Mouse (Mus musculus) midbrain, embryonic 10.5 days (tissue): Measurements from ENCODE around the gene Stxbp3. TPM values are rescaled to one million over a fixed set of nuclear protein-coding genes. Genes with fewer than 3 reads are reported as not detected.
"Not testable (repeated sequence)": the region's sequence is repeated elsewhere in the genome, so short reads cannot be mapped to it uniquely, and the experiment has no call there.

Source experiments
- DNase-seq: peaks from one replicate; pipeline ENCODE4 v3.0.0-alpha.2; 2017; ENCODE audit warnings: low spot score
- H3K27ac ChIP-seq: fragments of 300-500 bp; sonication (generic); replicated peaks from 2 replicates; pipeline ENCODE4 v1.5.1; 2016; ENCODE audit warnings: mild to moderate bottlenecking
- H3K27me3 ChIP-seq: fragments of 300-500 bp; sonication (generic); 2 replicates; pipeline ENCODE4 v1.6.1; 2016; ENCODE audit warnings: low read depth, mild to moderate bottlenecking; ENCODE audit not compliant: poor library complexity, severe bottlenecking
- H3K36me3 ChIP-seq: fragments of 300-500 bp; sonication (generic); 2 replicates; pipeline ENCODE4 v1.6.1; 2016; ENCODE audit warnings: mild to moderate bottlenecking, moderate library complexity
- H3K4me1 ChIP-seq: fragments of 300-500 bp; sonication (generic); 2 replicates; pipeline ENCODE4 v1.6.1; 2016
- H3K4me3 ChIP-seq: fragments of 300-500 bp; sonication (generic); 2 replicates; pipeline ENCODE4 v1.5.1; 2016; ENCODE audit warnings: mild to moderate bottlenecking, moderate library complexity
- H3K9me3 ChIP-seq: fragments of 300-500 bp; sonication (generic); replicated peaks from 2 replicates; pipeline ENCODE4 v1.6.1; 2016; ENCODE audit warnings: mild to moderate bottlenecking
- WGBS: fragments of 180-500 bp; shearing (Covaris S2); methylation state at CpG from one replicate; pipeline ENCODE4 v1.1.7; 2016; 5-methylcytosine and 5-hydroxymethylcytosine counted together
- polyA plus RNA-seq: library from polyadenylated mRNA; unstranded; fragments of >200 nt; fragmentation: Nextera tagmentation; extraction: Ambion mirVana; gene quantifications from 2 replicates; pipeline ENCODE4 v1.2.1, GENCODE M21; 2016

Gene Stxbp3
- 24.1 and 26.7 TPM in 2 replicates for polyA plus RNA-seq

GRCm38 (mm10) chr3:108840000-108840715, at the start of gene Stxbp3:
Gene Stxbp3 (minus strand): TSS chr3:108840526.
- H3K27ac ChIP-seq, result peak within 1 kb of the TSS; percentile 89
- DNase-seq, result peak; percentile 97
- under 1% methylated on average over 56 of the region's 56 CpGs for WGBS
- H3K36me3 ChIP-seq, result no peaks in the 10 kb centered on the region
- peaks cover 13% of the 10 kb centered on the region for H3K4me1 ChIP-seq
- H3K4me3 ChIP-seq, result peak within 1 kb of the TSS; percentile 82
- H3K9me3 ChIP-seq, result no peaks in the 10 kb centered on the region
- H3K27me3 ChIP-seq, result no peaks in the 10 kb centered on the region

- peaks cover 20% of the 10 kb centered on the region for H3K4me1 ChIP-seq
- DNase-seq, result no peak
- no peaks in the 10 kb centered on the region for H3K27me3 ChIP-seq
- no peaks in the 10 kb centered on the region for H3K9me3 ChIP-seq
- no peak within 1 kb of the TSS for H3K4me3 ChIP-seq
- H3K27ac ChIP-seq, result no peak within 1 kb of the TSS
- H3K36me3 ChIP-seq, result no peaks in the 10 kb centered on the region
- WGBS, result 89% methylated on average over 1 of the region's 1 CpGs
Measured at GRCm38 (mm10) chr3:108889908-108890307, 49.6 kb upstream of the Stxbp3 start, which contains the start of gene Fndc7. Gene Fndc7 (minus strand): TSS chr3:108890008.

GRCm38 (mm10) chr3:108887618-108887975, 47.3 kb upstream of the Stxbp3 start:
- WGBS, result 90% methylated on average over 3 of the region's 3 CpGs
- Histone ChIP-seq H3K27me3 (no peaks in the 10 kb centered on the region), H3K27ac (no peak overlapping the region), H3K36me3 (no peaks in the 10 kb centered on the region), H3K9me3 (no peaks in the 10 kb centered on the region), H3K4me3 (no peak overlapping the region), H3K4me1 (peaks cover 20% of the 10 kb centered on the region)
- DNase-seq, result no peak

- H3K27me3 ChIP-seq, result no peaks in the 10 kb centered on the region
- WGBS, result 66% methylated on average over 12 of the region's 12 CpGs
- DNase-seq, result no peak
- 0 out of 2 replicates have a peak overlapping the region, but pooled peaks have one; percentile 23 for H3K27ac ChIP-seq
- H3K4me1 ChIP-seq, result peaks cover 20% of the 10 kb centered on the region
- H3K36me3 ChIP-seq, result no peaks in the 10 kb centered on the region
- no peak overlapping the region for H3K4me3 ChIP-seq
- no peaks in the 10 kb centered on the region for H3K9me3 ChIP-seq
Measured at GRCm38 (mm10) chr3:108886934-108887617, 46.8 kb upstream of the Stxbp3 start.

- Histone ChIP-seq H3K4me1 (peaks cover 24% of the 10 kb centered on the region), H3K4me3 (peak overlapping the region; percentile 4; the same call in 1 of the 2 replicates), H3K27me3 (no peaks in the 10 kb centered on the region), H3K27ac (peak overlapping the region; percentile 73), H3K36me3 (no peaks in the 10 kb centered on the region), H3K9me3 (no peaks in the 10 kb centered on the region)
- 53% methylated on average over 9 of the region's 9 CpGs for WGBS
- DNase-seq, result peak; percentile 29
Measured at GRCm38 (mm10) chr3:108885686-108886530, 45.6 kb upstream of the Stxbp3 start.

GRCm38 (mm10) chr3:108884706-108885289, 44.5 kb upstream of the Stxbp3 start:
- Histone ChIP-seq H3K36me3 (no peaks in the 10 kb centered on the region), H3K4me3 (no peak overlapping the region), H3K27ac (peak overlapping the region; percentile 38; the same call in 1 of the 2 replicates), H3K4me1 (peaks cover 26% of the 10 kb centered on the region), H3K9me3 (no peaks in the 10 kb centered on the region), H3K27me3 (no peaks in the 10 kb centered on the region)
- 64% methylated on average over 8 of the region's 8 CpGs for WGBS
- DNase-seq, result no peak

- H3K27me3 ChIP-seq, result no peaks in the 10 kb centered on the region
- DNase-seq, result no peak
Measured at GRCm38 (mm10) chr3:108883067-108883466, 42.7 kb upstream of the Stxbp3 start.

GRCm38 (mm10) chr3:108881873-108882272, 41.5 kb upstream of the Stxbp3 start:
- WGBS, result 34% methylated on average over 4 of the region's 4 CpGs

More at GRCm38 (mm10) chr3:108883067-108883466, 42.7 kb upstream of the Stxbp3 start:
- Histone ChIP-seq H3K4me3 (no peak overlapping the region), H3K36me3 (no peaks in the 10 kb centered on the region), H3K27ac (no peak overlapping the region), H3K4me1 (peaks cover 32% of the 10 kb centered on the region), H3K9me3 (no peaks in the 10 kb centered on the region)
- 95% methylated on average over 2 of the region's 2 CpGs for WGBS

GRCm38 (mm10) chr3:108880544-108881507, 40.5 kb upstream of the Stxbp3 start:
- Histone ChIP-seq H3K27ac (no peak overlapping the region), H3K9me3 (no peaks in the 10 kb centered on the region), H3K36me3 (no peaks in the 10 kb centered on the region), H3K4me1 (peaks cover 14% of the 10 kb centered on the region), H3K27me3 (no peaks in the 10 kb centered on the region), H3K4me3 (no peak overlapping the region)
- 82% methylated on average over 28 of the region's 28 CpGs for WGBS
- no peak for DNase-seq

More at GRCm38 (mm10) chr3:108881873-108882272, 41.5 kb upstream of the Stxbp3 start:
- DNase-seq, H3K27me3 ChIP-seq, H3K27ac ChIP-seq, H3K9me3 ChIP-seq, H3K36me3 ChIP-seq, H3K4me3 ChIP-seq: not testable (repeated sequence)
- peaks cover 24% of the 10 kb centered on the region for H3K4me1 ChIP-seq

GRCm38 (mm10) chr3:108879836-108880435, 39.6 kb upstream of the Stxbp3 start:
- H3K27ac ChIP-seq, result no peak overlapping the region
- WGBS, result 70% methylated on average over 5 of the region's 5 CpGs
- H3K4me3 ChIP-seq, result no peak overlapping the region
- no peaks in the 10 kb centered on the region for H3K27me3 ChIP-seq
- H3K36me3 ChIP-seq, result no peaks in the 10 kb centered on the region
- DNase-seq, result no peak
- H3K4me1 ChIP-seq, result peaks cover 13% of the 10 kb centered on the region
- H3K9me3 ChIP-seq, result no peaks in the 10 kb centered on the region

GRCm38 (mm10) chr3:108879129-108879528, 38.8 kb upstream of the Stxbp3 start:
- Histone ChIP-seq H3K36me3 (no peaks in the 10 kb centered on the region), H3K27ac (no peak overlapping the region), H3K27me3 (no peaks in the 10 kb centered on the region), H3K4me1 (peaks cover 21% of the 10 kb centered on the region), H3K9me3 (no peaks in the 10 kb centered on the region), H3K4me3 (no peak overlapping the region)
- no peak for DNase-seq
- 82% methylated on average over 2 of the region's 2 CpGs for WGBS
